Mouse (Mus musculus): ENCODE data around the gene Actg1.

The Actg1 gene

DNA sequence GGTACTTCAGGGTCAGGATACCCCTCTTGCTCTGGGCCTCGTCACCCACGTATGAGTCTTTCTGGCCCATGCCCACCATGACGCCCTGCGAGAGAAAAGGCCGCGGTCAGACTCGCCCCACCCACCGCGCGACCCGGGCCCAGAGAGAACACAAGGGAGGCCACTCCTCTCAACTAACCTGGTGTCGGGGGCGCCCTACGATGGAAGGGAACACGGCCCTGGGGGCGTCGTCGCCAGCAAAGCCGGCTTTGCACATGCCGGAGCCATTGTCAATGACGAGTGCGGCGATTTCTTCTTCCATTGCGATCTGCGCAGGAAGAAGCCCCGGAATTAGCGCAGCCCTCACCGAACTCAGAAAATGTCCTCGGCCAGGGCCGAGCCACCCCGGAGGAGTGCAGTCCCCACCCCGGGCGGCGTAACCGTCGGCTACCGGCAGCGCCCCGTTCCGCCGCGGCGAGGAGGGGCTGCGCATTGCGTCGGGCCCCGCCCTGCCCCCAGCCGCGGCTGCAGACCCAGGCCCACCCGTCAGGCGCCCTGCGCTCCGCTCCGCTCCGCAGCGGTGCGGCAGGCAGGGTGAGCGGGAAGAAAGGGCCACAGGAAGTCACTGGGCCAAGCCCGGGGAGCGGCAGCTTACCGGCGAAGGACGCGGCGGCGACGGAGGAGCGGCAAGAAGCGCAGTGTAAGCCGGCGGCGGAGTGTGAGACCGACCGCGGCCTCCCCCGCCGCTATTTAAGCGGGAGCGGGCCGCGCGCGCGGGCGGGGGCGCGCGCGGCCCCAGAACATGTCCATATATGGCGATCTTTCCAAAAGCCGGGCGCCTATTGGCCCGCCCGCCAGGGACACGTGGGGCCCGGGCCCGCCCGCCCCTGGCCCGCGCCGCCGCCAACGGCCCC is at the start of gene Actg1:
Gene Actg1, minus strand, starts transcription at position 752 of the 893 bp plus-strand sequence.
- DNase-seq (ENCODE audit: low read depth), result no peak

- DNase-seq (ENCODE audit: low read depth), result no peak
Measured at GRCm38 (mm10) chr11:120397602-120398001, 49.3 kb upstream of the Actg1 start.

DNA sequence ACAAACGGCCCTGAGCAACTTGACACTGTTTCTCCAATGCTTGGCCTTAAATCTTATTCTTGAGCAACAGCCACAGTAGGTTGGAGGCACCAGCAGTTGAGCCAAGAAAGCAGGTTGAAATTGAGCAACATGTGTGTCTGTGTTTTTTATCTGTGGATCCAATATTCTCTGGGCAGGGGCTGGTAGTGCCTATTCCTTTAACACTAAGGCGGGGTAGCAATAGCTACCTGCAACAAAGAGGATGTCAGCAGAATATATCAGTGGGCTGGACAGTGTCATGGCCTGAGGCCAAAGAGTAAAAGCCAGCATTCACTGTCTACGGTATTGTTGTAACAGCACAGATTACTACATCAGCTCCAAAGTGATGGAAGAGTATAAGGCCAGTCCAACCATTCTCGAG is 47.3 kb upstream of the Actg1 start:
- DNase-seq (ENCODE audit: low read depth), result no peak

- no peak for DNase-seq (ENCODE audit: low read depth)
Measured at GRCm38 (mm10) chr11:120388580-120388979, 40.2 kb upstream of the Actg1 start.

- no peak for DNase-seq (ENCODE audit: low read depth)
Measured at GRCm38 (mm10) chr11:120387157-120387556, 38.8 kb upstream of the Actg1 start.

GRCm38 (mm10) chr11:120386632-120387031 is 38.3 kb upstream of the Actg1 start:
- no peak for DNase-seq (ENCODE audit: low read depth)

DNA sequence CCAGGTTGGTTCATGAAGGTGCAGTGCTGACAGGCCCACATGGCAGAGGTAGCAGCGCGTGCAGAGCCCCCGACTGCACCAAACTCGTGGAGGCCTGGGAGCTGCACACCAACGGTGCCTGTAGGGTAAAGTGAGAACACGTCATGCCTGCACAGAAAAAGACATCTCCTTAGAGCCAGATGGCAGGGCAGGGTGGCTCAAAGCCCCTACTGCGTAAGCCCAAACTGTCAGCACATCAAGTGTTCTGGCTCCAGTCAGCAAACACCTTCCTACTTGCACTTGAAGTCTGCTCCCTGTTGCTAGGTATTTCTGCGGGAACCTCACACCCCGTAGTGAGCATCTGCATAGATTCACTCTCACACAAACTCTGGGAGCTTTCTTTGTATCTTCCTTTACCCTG is 34.2 kb upstream of the Actg1 start:
- no peak for DNase-seq (ENCODE audit: low read depth)

DNA sequence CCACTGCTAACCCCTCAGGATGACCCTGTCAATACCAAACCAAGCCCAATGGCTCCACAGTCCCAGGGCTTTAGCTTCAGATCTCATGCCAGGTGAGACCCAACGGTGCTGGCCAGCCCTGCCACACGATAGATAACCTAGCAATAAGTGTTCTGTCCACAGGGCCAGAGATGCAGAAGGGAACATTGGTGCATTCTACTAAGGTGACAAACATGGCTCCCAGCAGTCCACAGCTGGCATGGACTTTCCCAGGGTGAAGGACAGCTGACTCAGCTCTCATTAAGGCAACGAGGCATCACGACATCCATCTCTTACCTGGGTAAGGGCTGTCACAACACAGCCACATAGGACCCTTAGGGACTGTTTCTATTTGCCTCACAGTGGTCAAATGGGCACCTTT is 32.8 kb upstream of the Actg1 start:
- no peak for DNase-seq (ENCODE audit: low read depth)

DNA sequence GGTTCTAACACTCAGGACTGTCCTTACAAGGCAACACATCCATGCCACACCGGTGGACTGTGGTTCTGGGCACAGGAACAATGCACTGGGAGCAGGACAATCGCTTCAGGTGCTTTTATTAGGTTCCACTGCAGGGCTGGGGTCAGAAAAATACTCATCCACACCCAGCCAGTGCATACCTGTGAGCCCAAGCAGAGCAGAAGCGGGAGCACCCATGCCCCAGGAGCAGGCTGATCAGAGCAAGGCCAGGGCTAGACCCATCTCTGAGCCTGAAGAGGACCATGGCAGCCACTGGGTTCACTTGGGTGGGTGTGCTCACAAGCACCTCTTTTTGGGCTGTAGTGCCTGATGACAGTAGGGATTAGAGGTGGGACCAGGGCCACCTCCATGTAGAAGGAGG is 31.9 kb upstream of the Actg1 start:
- DNase-seq (ENCODE audit: low read depth), result no peak

GRCm38 (mm10) chr11:120378611-120379540 is 30.5 kb upstream of the Actg1 start, which contains the start of gene Faap100:
Gene Faap100 (minus strand): TSS chr11:120378764.
- peak; percentile 79 for DNase-seq (ENCODE audit: low read depth)

GRCm38 (mm10) chr11:120378031-120378610 is 29.8 kb upstream of the Actg1 start:
- DNase-seq (ENCODE audit: low read depth), result no peak

GRCm38 (mm10) chr11:120377337-120377736 is 29.0 kb upstream of the Actg1 start:
- no peak for DNase-seq (ENCODE audit: low read depth)

GRCm38 (mm10) chr11:120376302-120377160 is 28.2 kb upstream of the Actg1 start:
- no peak for DNase-seq (ENCODE audit: low read depth)

DNA sequence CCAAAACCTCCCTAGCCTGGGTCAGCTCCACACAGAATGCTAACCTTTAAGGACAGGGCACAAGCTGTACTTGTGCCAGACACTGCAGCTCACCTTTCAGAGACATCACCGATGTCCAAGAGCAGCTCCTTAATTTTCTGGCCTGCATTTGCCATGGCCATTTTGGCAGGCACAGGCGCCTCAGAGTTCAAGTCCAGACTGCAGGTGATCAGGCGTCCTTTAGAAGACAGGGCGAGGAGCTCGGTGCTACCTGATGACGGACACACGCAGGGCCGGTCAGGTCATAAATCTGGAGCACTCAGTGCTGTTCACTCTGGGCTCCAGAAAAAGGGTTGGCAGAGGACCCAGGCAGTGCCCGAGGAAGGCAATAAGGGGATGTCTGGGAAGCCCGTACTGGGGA is 27.0 kb upstream of the Actg1 start:
- DNase-seq (ENCODE audit: low read depth), result no peak

- no peak for DNase-seq (ENCODE audit: low read depth)
Measured at GRCm38 (mm10) chr11:120373820-120374586, 25.7 kb upstream of the Actg1 start.

- no peak for DNase-seq (ENCODE audit: low read depth)
Measured at GRCm38 (mm10) chr11:120373025-120373424, 24.7 kb upstream of the Actg1 start.

DNA sequence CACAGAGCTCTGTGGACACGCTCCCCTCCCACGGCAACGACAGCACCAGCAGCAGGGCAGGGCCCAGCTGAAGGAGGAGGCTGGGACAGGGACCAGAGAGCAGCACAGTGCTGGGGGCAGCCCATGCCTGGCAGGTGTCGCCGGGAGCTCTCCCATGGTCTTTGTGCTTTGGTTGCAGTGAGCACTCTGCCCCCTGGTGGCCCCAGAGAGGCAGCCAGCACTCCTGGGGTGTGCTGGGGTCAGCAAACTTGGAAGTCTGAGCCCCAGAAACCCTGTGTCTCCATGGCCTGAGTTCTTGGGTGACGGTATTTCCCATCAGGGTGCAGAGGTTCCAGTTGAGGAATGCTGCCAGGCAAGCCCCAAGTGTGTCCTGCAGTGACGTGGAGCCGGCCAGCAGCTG is 21.3 kb upstream of the Actg1 start:
- no peak for DNase-seq (ENCODE audit: low read depth)

DNA sequence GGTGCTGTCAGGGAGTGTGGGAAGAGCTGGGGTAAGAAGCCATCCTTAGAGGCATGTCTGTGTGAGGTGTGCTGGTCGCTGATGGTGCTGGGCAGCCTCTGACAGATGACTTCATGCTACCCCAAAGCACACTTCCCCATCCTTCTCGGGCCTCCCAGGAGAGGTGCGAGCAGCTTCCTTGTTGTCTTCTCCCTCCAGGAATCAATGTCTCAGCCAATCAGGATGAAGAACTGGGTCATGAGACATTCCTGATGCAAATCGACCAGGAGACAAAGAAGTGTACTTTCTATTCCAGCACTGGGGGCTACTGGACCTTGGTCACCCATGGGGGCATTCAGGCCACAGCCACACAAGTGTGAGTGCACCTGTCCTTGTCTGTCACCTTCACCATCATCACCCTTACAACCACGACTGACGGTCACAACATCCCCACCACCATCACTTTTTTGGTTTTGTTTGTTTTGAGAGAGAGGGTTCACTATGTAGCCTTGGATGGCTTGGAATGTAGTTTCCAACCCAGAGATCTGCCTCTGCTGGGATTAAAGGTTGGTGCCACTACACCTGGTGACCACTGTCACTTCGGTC is 18.2 kb upstream of the Actg1 start:
- no peak for DNase-seq (ENCODE audit: low read depth)

- DNase-seq (ENCODE audit: low read depth), result no peak
Measured at GRCm38 (mm10) chr11:120362891-120363290, 14.5 kb upstream of the Actg1 start.

GRCm38 (mm10) chr11:120361295-120361694 is 13.0 kb upstream of the Actg1 start, which contains the start of gene Fscn2:
Gene Fscn2 (plus strand): TSS chr11:120361534.
- no peak for DNase-seq (ENCODE audit: low read depth)
